Mouse (Mus musculus) hindbrain, postnatal 0 days (tissue): ENCODE data around the gene Med26. TPM values are rescaled to one million over a fixed set of nuclear protein-coding genes. Genes with fewer than 3 reads are reported as not detected.

Experiments
- ATAC-seq: fragments of 200-750 bp; cut with Nextera tagmentation; 2 replicates; pipeline ENCODE4 v1.8.0; 2017; ENCODE audit warnings: mild to moderate bottlenecking, moderate TSS enrichment, moderate library complexity
- DNase-seq: peaks from one replicate; pipeline ENCODE4 v3.0.0-alpha.2; 2015; ENCODE audit warnings: low spot score
- H3K27ac ChIP-seq: fragments of 300-500 bp; sonication (generic); 2 replicates; pipeline ENCODE4 v1.5.1; 2014; ENCODE audit warnings: mild to moderate bottlenecking
- H3K27me3 ChIP-seq: fragments of 300-500 bp; sonication (generic); 2 replicates; pipeline ENCODE4 v1.6.1; 2014; ENCODE audit warnings: low read length, mixed read lengths; ENCODE audit not compliant: insufficient read depth
- H3K36me3 ChIP-seq: fragments of 300-500 bp; sonication (generic); 2 replicates; pipeline ENCODE4 v1.6.1; 2014; ENCODE audit warnings: low read length, mixed read lengths; ENCODE audit not compliant: insufficient read depth
- H3K4me1 ChIP-seq: fragments of 300-500 bp; sonication (generic); 2 replicates; pipeline ENCODE4 v1.6.1; 2014; ENCODE audit warnings: antibody characterized with exemption, low read length, mixed read lengths; ENCODE audit not compliant: insufficient read depth
- H3K4me2 ChIP-seq: fragments of 300-500 bp; sonication (generic); 2 replicates; pipeline ENCODE4 v1.6.1; 2014; ENCODE audit warnings: low read depth, mild to moderate bottlenecking, low read length, moderate library complexity, mixed read lengths
- H3K4me3 ChIP-seq: fragments of 300-500 bp; sonication (generic); 2 replicates; pipeline ENCODE4 v1.5.1; 2014; ENCODE audit warnings: low read length
- H3K9ac ChIP-seq: fragments of 300-500 bp; sonication (generic); replicated peaks from 2 replicates; pipeline ENCODE4 v1.6.1; 2014; ENCODE audit warnings: mild to moderate bottlenecking, low read length, moderate library complexity, mixed read lengths
- H3K9me3 ChIP-seq: fragments of 300-500 bp; sonication (generic); 2 replicates; pipeline ENCODE4 v1.6.1; 2016; ENCODE audit warnings: low read length, mixed read lengths
- CTCF ChIP-seq: IDR thresholded peaks from 2 replicates; pipeline ENCODE4 v1.5.1; 2016; ENCODE audit warnings: antibody characterized with exemption, control low read depth, low read depth
- WGBS: fragments of 180-500 bp; shearing (Covaris S2); extraction: QIAGEN DNeasy Blood & Tissue Kit; methylation state at CpG from one replicate; pipeline ENCODE4 v1.1.7; 2014; 5-methylcytosine and 5-hydroxymethylcytosine counted together
- polyA plus RNA-seq: library from polyadenylated mRNA; unstranded; fragments of >200 nt; fragmentation: Nextera tagmentation; extraction: Ambion mirVana; gene quantifications from 2 replicates; pipeline ENCODE4 v1.2.1, GENCODE M21; 2015
- total RNA-seq: library from RNA; depleted of rRNA; stranded (reverse); fragments of >200 nt; gene quantifications from 2 replicates; pipeline ENCODE4 v1.2.3, GENCODE M21; 2014

Med26 gene
- total and polyA plus RNA-seq, 2 experiments from 2014 or later = 15.2 to 15.5 TPM

DNA sequence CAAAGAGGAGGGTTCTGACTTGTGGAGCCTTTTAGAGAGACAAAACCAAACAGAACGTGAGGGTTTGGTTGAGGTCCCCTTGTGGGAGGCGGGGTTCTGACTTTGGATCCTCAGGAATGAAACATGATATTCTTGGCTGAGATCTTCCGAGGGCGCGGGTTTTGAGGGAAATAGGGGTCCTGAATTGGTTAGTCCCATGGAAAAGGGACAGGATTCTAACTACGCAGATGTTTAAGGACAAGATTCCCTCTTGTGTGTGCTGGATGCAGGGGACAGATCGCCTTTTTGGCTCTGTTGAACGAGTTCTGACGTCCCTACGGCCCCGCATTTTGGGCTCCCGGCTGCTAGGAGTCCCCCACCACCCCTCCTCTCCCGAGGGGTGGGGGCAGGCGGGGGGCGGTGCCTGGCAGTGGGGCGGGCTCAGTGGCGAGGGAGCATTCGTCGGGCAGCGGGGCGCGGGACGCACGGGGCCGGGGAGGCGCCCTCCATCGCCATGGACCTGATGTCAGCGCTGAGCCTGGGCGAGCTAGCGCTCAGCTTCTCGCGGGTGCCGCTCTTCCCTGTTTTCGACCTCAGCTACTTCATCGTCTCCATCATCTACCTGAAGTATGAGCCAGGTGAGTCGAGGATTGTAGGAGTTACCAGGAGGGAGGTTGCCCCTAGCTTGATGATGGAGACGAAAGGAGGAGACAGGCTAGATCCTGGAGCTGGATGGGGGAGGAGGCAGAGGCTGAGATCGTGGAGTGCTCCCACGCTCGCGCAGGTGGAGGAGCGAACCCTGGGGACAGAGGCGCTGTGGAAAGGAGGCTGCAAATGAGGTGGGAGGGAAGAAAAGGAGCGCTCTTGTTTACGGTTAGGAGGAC, 23.8 kb upstream of the Med26 start, which contains the start of gene Tmem38a:
Gene Tmem38a (plus strand): TSS at position 445 of the 863 bp plus-strand sequence.
- Histone ChIP-seq H3K27me3 (no peaks in the 10 kb centered on the region), H3K4me2 (peak within 1 kb of the TSS; percentile 93), H3K9me3 (no peaks in the 10 kb centered on the region), H3K36me3 (peaks cover 21% of the 10 kb centered on the region), H3K4me3 (peak within 1 kb of the TSS; percentile 79), H3K27ac (peak within 1 kb of the TSS; percentile 91), H3K9ac (peak within 1 kb of the TSS; percentile 71), H3K4me1 (peaks cover 11% of the 10 kb centered on the region)
- DNase-seq = peak; percentile 75
- TF ChIP-seq CTCF = no peak
- ATAC-seq = peak; percentile 44
- WGBS = 1% methylated on average over 45 of the region's 45 CpGs

DNA sequence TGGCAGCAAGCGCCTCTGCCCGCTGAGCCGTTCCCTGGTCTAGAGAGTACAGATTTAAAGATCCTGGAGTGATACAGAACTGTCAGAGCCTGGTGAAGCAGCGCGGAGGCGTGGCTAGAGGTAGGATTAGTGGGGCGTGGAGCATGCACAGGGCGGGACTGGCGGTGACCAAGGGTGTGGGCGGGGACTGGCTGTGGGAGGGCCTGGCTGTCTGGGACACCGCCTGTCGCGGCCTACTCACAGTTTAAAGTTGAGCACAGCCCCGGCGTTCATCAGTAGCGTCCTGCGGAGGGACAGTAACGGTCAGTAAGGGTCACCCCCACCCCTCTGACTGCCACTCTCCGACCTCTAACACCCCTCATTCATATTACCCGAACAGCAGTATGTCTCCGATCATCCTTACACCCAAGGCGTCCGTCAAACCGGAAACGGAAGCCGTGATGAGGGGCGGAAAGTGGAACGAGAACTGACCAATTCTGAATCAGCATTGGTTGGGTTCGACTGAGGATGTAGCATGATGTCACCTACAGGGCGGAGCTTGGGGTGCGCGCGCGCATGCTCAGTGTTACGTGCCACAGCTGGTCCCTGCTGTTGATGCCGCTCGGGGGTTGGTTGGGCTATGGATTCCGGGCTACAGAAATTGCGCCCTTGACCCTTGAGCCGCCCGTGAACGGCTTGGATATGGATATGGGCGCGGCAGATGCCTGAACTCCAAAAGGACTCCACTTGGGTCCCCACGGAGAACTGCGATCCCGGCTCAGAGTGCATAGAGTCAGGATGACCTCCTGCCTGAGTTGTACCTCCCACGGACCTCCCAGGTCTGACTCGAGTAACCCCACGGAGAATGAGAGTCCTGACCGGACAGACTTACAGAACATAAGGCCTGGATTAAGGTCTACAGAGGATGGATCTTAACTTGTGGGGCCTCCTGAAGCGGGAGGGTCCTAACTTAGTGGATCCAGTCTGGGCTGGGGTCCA, 22.9 kb upstream of the Med26 start, which contains the start of gene Smim7:
Gene Smim7 (minus strand): TSS at position 456 of the 978 bp plus-strand sequence.
- peaks cover 11% of the 10 kb centered on the region for H3K4me1 ChIP-seq
- peak within 1 kb of the TSS; percentile 91 for H3K27ac ChIP-seq
- no peaks in the 10 kb centered on the region for H3K9me3 ChIP-seq
- DNase-seq (peak; percentile 98), ATAC-seq (peak; percentile 97)
- H3K36me3 ChIP-seq = peaks cover 30% of the 10 kb centered on the region
- no peaks in the 10 kb centered on the region for H3K27me3 ChIP-seq
- H3K4me3 ChIP-seq = peak within 1 kb of the TSS; percentile 79
- H3K4me2 ChIP-seq = peak within 1 kb of the TSS; percentile 93
- H3K9ac ChIP-seq = peak within 1 kb of the TSS; percentile 71
- WGBS = under 1% methylated on average over 52 of the region's 52 CpGs
- TF ChIP-seq CTCF = 0 out of 2 replicates have a peak, but pooled peaks have one; percentile 9

DNA sequence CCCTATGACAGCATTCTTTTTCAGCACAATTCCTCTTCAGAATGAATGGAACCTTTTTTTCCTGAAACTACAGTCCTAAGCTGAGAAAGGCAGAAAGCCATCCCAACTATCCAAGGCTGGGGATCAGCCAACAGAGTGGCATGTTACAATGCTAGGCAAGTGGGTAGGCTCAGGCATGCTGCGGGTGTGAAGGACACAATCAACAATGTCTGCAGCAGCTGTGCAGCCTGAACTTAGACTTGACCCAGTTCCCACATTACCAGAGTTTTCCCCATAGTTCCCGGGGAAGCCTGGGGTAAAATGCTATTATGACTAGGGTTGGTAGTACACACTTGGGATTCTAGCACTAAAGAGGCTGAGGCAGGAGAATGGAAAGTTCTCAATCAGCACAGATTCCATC, 17.9 kb upstream of the Med26 start:
- Histone ChIP-seq H3K9me3 (no peaks in the 10 kb centered on the region), H3K9ac (no peak overlapping the region), H3K4me3 (no peak overlapping the region), H3K27ac (no peak overlapping the region), H3K36me3 (peaks cover 38% of the 10 kb centered on the region), H3K27me3 (no peaks in the 10 kb centered on the region), H3K4me2 (no peak overlapping the region), H3K4me1 (peaks cover 5% of the 10 kb centered on the region)
- TF ChIP-seq CTCF = no peak
- DNase-seq (no peak), ATAC-seq (no peak)
- 85% methylated on average over 2 of the region's 2 CpGs for WGBS

DNA sequence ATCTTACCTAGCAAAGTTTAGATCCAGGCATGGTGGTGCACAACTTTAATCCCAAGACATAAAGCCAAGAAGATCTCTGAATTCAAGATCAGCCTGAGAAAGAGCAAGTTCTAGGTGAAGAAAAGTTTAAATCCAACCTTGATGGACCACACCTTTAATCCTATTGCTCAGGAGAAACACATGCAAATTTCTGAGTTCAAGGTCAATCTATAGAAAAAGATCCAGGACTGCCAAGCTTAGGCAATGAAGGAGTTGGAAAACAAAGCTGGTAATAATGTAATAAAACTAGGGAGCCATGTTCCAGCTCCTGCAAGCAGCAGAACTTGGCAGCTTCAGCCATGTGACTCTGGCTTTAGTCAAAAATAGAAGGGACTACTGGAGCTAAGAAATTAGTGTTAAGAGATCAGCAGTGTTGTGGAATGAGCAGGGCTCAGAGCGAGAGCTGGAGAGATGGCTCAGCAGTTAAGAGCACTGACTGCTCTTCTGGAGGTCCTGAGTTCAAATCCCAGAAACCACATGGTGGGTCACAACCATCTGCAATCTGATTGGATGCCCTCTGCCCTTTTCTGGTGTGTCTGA, 13.1 kb upstream of the Med26 start:
- peaks cover 15% of the 10 kb centered on the region; the same call in 1 of the 2 replicates for H3K36me3 ChIP-seq
- no peaks in the 10 kb centered on the region for H3K4me1 ChIP-seq
- TF ChIP-seq CTCF = no peak
- no peak overlapping the region for H3K4me3 ChIP-seq
- no peak for DNase-seq
- no peak for ATAC-seq
- H3K27me3 ChIP-seq = no peaks in the 10 kb centered on the region
- no peak overlapping the region for H3K27ac ChIP-seq
- no peak overlapping the region for H3K4me2 ChIP-seq
- H3K9me3 ChIP-seq = no peaks in the 10 kb centered on the region
- 92% methylated on average over 1 of the region's 1 CpGs for WGBS
- no peak overlapping the region for H3K9ac ChIP-seq

DNA sequence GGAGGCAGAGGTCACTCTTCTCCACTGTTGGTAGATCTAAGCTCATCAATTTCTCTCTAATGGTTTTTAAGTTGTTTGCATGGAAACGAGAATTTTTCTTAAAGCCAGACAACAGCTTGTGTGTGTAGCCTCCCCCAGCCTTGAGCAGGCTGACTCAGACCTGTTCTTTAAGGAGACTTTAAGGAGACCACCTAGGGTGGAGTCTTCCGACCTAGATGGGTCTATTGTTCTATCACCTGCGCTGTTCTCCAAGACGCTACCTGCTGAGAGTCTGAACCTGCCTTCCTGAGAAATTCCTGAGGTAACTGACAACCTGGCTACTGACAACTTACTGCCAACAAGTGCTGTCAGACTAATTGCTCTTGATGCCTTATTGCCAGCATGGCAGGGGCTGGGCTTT, 7.7 kb upstream of the Med26 start:
- no peak for ATAC-seq
- H3K27me3 ChIP-seq = no peaks in the 10 kb centered on the region
- H3K4me1 ChIP-seq = no peaks in the 10 kb centered on the region
- no peak for TF ChIP-seq CTCF
- H3K4me2 ChIP-seq = no peak overlapping the region
- H3K4me3 ChIP-seq = no peak overlapping the region
- no peak overlapping the region for H3K9ac ChIP-seq
- no peak overlapping the region for H3K27ac ChIP-seq
- H3K36me3 ChIP-seq = 0 out of 2 replicates have a peak, but pooled peaks cover 4% of the 10 kb centered on the region
- 48% methylated on average over 4 of the region's 4 CpGs for WGBS
- no peak for DNase-seq
- no peaks in the 10 kb centered on the region for H3K9me3 ChIP-seq
